Mouse (Mus musculus) brain, adult 2 months (tissue): Measurements from ENCODE around the gene Pik3ca.
"Not testable (repeated sequence)": the region's sequence is repeated elsewhere in the genome, so short reads cannot be mapped to it uniquely, and the experiment has no call there.

Experiments
- DNase-seq: peaks from one replicate; pipeline ENCODE4 v3.0.0; 2011; ENCODE audit warnings: low read depth, low spot score

The Pik3ca gene

GRCm38 (mm10) chr3:32401591-32401990 lies 4.1 kb downstream of the Pik3ca start:
- DNase-seq: no peak

GRCm38 (mm10) chr3:32402990-32403885 lies 5.8 kb downstream of the Pik3ca start:
- peak; percentile 58 for DNase-seq

GRCm38 (mm10) chr3:32405699-32406098 lies 8.2 kb downstream of the Pik3ca start:
- DNase-seq: no peak

- no peak for DNase-seq
These were observed 9.3 kb downstream of the Pik3ca start for GRCm38 (mm10) chr3:32406804-32407203.

GRCm38 (mm10) chr3:32408811-32409273 lies 11.4 kb downstream of the Pik3ca start:
- DNase-seq: no peak

- DNase-seq: no peak
These were observed 15.1 kb downstream of the Pik3ca start for GRCm38 (mm10) chr3:32412502-32413044.

GRCm38 (mm10) chr3:32414381-32414780 lies 16.9 kb downstream of the Pik3ca start:
- DNase-seq: peak; percentile 34

GRCm38 (mm10) chr3:32415370-32416309 lies 18.2 kb downstream of the Pik3ca start:
- no peak for DNase-seq

GRCm38 (mm10) chr3:32417751-32418211 lies 20.3 kb downstream of the Pik3ca start:
- DNase-seq: peak; percentile 53

- no peak for DNase-seq
These were observed 22.4 kb downstream of the Pik3ca start for GRCm38 (mm10) chr3:32419866-32420265.

- DNase-seq: peak; percentile 59
These were observed 23.9 kb downstream of the Pik3ca start for GRCm38 (mm10) chr3:32421115-32422054.

- DNase-seq: no peak
These were observed 30.2 kb downstream of the Pik3ca start for GRCm38 (mm10) chr3:32427695-32428094.

GRCm38 (mm10) chr3:32428361-32428760 lies 30.9 kb downstream of the Pik3ca start:
- no peak for DNase-seq

GRCm38 (mm10) chr3:32428921-32429320 lies 31.4 kb downstream of the Pik3ca start:
- DNase-seq: peak; percentile 62

GRCm38 (mm10) chr3:32429351-32429750 lies 31.9 kb downstream of the Pik3ca start:
- not testable (repeated sequence) for DNase-seq

- DNase-seq: no peak
These were observed 32.9 kb downstream of the Pik3ca start for GRCm38 (mm10) chr3:32430394-32430793.

- no peak for DNase-seq
These were observed 36.5 kb downstream of the Pik3ca start for GRCm38 (mm10) chr3:32434016-32434415.

GRCm38 (mm10) chr3:32436101-32436500 lies 38.6 kb downstream of the Pik3ca start:
- no peak for DNase-seq

- DNase-seq: no peak
These were observed 39.8 kb downstream of the Pik3ca start for GRCm38 (mm10) chr3:32437297-32437696.

- DNase-seq: no peak
These were observed 40.3 kb downstream of the Pik3ca start for GRCm38 (mm10) chr3:32437820-32438219.

- no peak for DNase-seq
These were observed 41.2 kb downstream of the Pik3ca start for GRCm38 (mm10) chr3:32438716-32439115.
